Mouse (Mus musculus): ENCODE measurements around the gene Nradd.

The Nradd gene

GRCm38 (mm10) chr9:110652963-110653654, 28.9 kb upstream of the Nradd start:
- no peak for DNase-seq

GRCm38 (mm10) chr9:110651931-110652722, 27.9 kb upstream of the Nradd start:
- DNase-seq: no peak

- DNase-seq: no peak
Observed at GRCm38 (mm10) chr9:110649775-110650174, 25.5 kb upstream of the Nradd start.

GRCm38 (mm10) chr9:110645219-110645618, 21.0 kb upstream of the Nradd start:
- DNase-seq: no peak

- no peak for DNase-seq
Observed at GRCm38 (mm10) chr9:110644295-110644694, 20.0 kb upstream of the Nradd start.

- no peak for DNase-seq
Observed at GRCm38 (mm10) chr9:110643787-110644186, 19.5 kb upstream of the Nradd start.

- DNase-seq: no peak
Observed at GRCm38 (mm10) chr9:110642812-110643524, 18.7 kb upstream of the Nradd start.

- no peak for DNase-seq
Observed at GRCm38 (mm10) chr9:110641006-110641405, 16.8 kb upstream of the Nradd start.

GRCm38 (mm10) chr9:110638611-110639021, 14.4 kb upstream of the Nradd start:
- no peak for DNase-seq

- DNase-seq: peak; percentile 82
Observed at GRCm38 (mm10) chr9:110635225-110635624, 11.0 kb upstream of the Nradd start.

GRCm38 (mm10) chr9:110633882-110634281, 9.6 kb upstream of the Nradd start:
- no peak for DNase-seq

- DNase-seq: no peak
Observed at GRCm38 (mm10) chr9:110632671-110633070, 8.4 kb upstream of the Nradd start.

GRCm38 (mm10) chr9:110631651-110632275, 7.5 kb upstream of the Nradd start:
- DNase-seq: no peak

- no peak for DNase-seq
Observed at GRCm38 (mm10) chr9:110631191-110631590, 6.9 kb upstream of the Nradd start.

- DNase-seq: no peak
Observed at GRCm38 (mm10) chr9:110630171-110630570, 5.9 kb upstream of the Nradd start.

GRCm38 (mm10) chr9:110625350-110625908, 1.2 kb upstream of the Nradd start:
- DNase-seq: no peak

- no peak for DNase-seq
Observed at GRCm38 (mm10) chr9:110623416-110624195, 646 bp downstream of the Nradd start.

- DNase-seq: no peak
Observed at GRCm38 (mm10) chr9:110622621-110623219, 1.5 kb downstream of the Nradd start.

GRCm38 (mm10) chr9:110620685-110621084, 3.6 kb downstream of the Nradd start:
- no peak for DNase-seq

GRCm38 (mm10) chr9:110620180-110620579, 4.1 kb downstream of the Nradd start:
- no peak for DNase-seq

GRCm38 (mm10) chr9:110617081-110617480, 7.2 kb downstream of the Nradd start:
- DNase-seq: no peak

GRCm38 (mm10) chr9:110611471-110611870, 12.8 kb downstream of the Nradd start:
- no peak for DNase-seq
